Mouse (Mus musculus): Measurements from ENCODE around the gene Fkbp2. TPM values are rescaled to one million over a fixed set of nuclear protein-coding genes. Genes with fewer than 3 reads are reported as not detected.

Fkbp2 gene
- 100 to 1,000 TPM in 1 of 2 experiments, 10 to 100 TPM in 1; 93.3 to 103 TPM for total RNA-seq (2021)
- long read RNA-seq, experiment 1, transcript Fkbp2-202 (6 exons, 664 nt): major isoform, 82 of 185 reads
- long read RNA-seq, experiment 1, transcript Fkbp2-201 (6 exons, 642 nt): minor isoform, 73 of 185 reads
- long read RNA-seq, experiment 1, partial matches to known transcripts: 20 of 185 reads
- long read RNA-seq, experiment 1, other reads (novel, unspliced or antisense): 7 of 185 reads
- long read RNA-seq, experiment 2, transcript Fkbp2-202 (6 exons, 664 nt): major isoform, 33 of 76 reads
- long read RNA-seq, experiment 2, transcript Fkbp2-201 (6 exons, 642 nt): minor isoform, 30 of 76 reads
- long read RNA-seq, experiment 2, partial matches to known transcripts: 5 of 76 reads
- long read RNA-seq, experiment 2, other reads (novel, unspliced or antisense): 8 of 76 reads

GRCm38 (mm10) chr19:6980381-6981093, at the start of gene Fkbp2:
TSS of gene Fkbp2 (minus strand) at chr19:6980501.
- DNase-seq: peak; percentile 99

- DNase-seq: no peak
Observed at GRCm38 (mm10) chr19:7029531-7029930, 49.2 kb upstream of the Fkbp2 start.

GRCm38 (mm10) chr19:7020224-7020641, 39.9 kb upstream of the Fkbp2 start:
- DNase-seq: peak; percentile 74 to 79

- DNase-seq: peak; percentile 21 to 39
Observed at GRCm38 (mm10) chr19:7019191-7019590, 38.9 kb upstream of the Fkbp2 start, which contains the start of gene Fermt3. TSS of gene Fermt3 (minus strand) at chr19:7019469.

GRCm38 (mm10) chr19:7018546-7018945, 38.2 kb upstream of the Fkbp2 start:
- no peak for DNase-seq

- no peak for DNase-seq
Observed at GRCm38 (mm10) chr19:7017541-7018457, 37.5 kb upstream of the Fkbp2 start.

- no peak for DNase-seq
Observed at GRCm38 (mm10) chr19:7014481-7015135, 34.3 kb upstream of the Fkbp2 start.

- no peak for DNase-seq
Observed at GRCm38 (mm10) chr19:7013984-7014383, 33.7 kb upstream of the Fkbp2 start.

GRCm38 (mm10) chr19:7012426-7012825, 32.1 kb upstream of the Fkbp2 start:
- DNase-seq: no peak

GRCm38 (mm10) chr19:7006892-7007593, 26.7 kb upstream of the Fkbp2 start:
- no peak for DNase-seq

- no peak for DNase-seq
Observed at GRCm38 (mm10) chr19:6999360-7000063, 19.2 kb upstream of the Fkbp2 start.

- DNase-seq: no peak
Observed at GRCm38 (mm10) chr19:6997721-6998290, 17.5 kb upstream of the Fkbp2 start.

GRCm38 (mm10) chr19:6996006-6996405, 15.7 kb upstream of the Fkbp2 start, which contains the start of the genes Nudt22 and Trpt1:
TSS of gene Nudt22 (minus strand) at chr19:6996117.
TSS of gene Trpt1 (plus strand) at chr19:6996131.
- peak; percentile 94 to 95 for DNase-seq

- DNase-seq: peak; percentile 24 to 50
Observed at GRCm38 (mm10) chr19:6995255-6995991, 15.1 kb upstream of the Fkbp2 start.

- no peak for DNase-seq
Observed at GRCm38 (mm10) chr19:6994489-6994888, 14.2 kb upstream of the Fkbp2 start.

GRCm38 (mm10) chr19:6994002-6994401, 13.7 kb upstream of the Fkbp2 start:
- no peak for DNase-seq

GRCm38 (mm10) chr19:6993011-6993770, 12.9 kb upstream of the Fkbp2 start:
- DNase-seq: no peak

Data from adrenal gland, postnatal 36 days (tissue).